Mouse (Mus musculus): Measurements from ENCODE around the gene Ostc.

Ostc gene

GRCm38 (mm10) chr3:130708967-130709924 is at the start of gene Ostc:
Ostc (minus strand) TSS chr3:130709444.
- peak; percentile 98 for DNase-seq (ENCODE audit: low spot score)

DNA sequence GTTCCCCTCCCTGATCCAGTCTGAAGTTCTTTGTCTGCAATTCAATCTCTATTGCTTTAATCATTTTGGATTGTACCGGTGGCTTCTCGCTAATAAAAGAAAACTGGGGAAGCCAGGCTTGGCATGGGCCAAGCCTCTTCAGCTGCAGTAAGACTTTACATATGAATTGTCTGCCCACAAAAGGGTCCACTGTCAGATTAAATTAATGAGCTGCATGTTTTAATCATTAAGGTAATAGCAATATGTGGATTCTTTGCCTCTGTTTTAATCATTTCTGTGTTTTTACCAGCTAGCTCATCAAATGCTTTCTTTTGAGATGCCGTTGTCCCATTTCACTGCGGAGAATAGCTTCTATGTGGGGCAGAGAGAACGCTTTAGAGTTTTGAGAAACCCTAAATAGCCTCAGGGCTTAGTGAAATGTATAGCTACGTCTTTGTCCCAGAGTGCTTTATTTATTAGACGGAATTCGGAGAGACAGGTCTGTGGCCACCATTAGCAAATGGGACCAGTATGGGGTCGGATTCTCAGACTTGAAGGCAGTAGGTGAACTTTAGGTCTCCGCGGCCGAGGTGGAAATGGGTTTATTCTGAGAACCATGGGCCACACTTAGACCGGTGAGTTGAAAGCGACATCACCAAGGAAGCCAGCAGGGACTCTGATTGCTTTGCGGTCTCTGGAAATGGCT is 49.1 kb upstream of the Ostc start:
- no peak for DNase-seq (ENCODE audit: low spot score)

GRCm38 (mm10) chr3:130757117-130757852 is 48.0 kb upstream of the Ostc start:
- DNase-seq (ENCODE audit: low spot score), result no peak

DNA sequence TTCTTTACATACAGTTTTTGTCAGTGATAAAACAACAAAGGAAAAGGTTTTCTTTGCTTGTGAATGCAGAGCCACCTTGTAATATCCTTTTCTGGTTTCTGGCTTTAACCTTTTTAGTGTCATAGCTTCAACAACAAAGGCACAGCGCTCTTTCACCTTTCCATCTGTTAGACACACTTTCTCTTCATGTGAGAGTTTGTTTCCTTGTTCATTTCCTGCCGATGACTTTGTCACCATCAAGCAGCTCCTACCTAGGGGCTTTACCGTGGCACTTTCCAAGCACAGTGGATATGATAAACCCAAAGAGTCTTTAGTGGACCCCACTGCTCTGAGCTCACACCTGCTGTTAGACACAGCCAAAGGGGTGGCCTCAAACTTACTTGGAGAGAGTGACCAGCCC is 40.0 kb upstream of the Ostc start:
- DNase-seq (ENCODE audit: low spot score), result no peak

DNA sequence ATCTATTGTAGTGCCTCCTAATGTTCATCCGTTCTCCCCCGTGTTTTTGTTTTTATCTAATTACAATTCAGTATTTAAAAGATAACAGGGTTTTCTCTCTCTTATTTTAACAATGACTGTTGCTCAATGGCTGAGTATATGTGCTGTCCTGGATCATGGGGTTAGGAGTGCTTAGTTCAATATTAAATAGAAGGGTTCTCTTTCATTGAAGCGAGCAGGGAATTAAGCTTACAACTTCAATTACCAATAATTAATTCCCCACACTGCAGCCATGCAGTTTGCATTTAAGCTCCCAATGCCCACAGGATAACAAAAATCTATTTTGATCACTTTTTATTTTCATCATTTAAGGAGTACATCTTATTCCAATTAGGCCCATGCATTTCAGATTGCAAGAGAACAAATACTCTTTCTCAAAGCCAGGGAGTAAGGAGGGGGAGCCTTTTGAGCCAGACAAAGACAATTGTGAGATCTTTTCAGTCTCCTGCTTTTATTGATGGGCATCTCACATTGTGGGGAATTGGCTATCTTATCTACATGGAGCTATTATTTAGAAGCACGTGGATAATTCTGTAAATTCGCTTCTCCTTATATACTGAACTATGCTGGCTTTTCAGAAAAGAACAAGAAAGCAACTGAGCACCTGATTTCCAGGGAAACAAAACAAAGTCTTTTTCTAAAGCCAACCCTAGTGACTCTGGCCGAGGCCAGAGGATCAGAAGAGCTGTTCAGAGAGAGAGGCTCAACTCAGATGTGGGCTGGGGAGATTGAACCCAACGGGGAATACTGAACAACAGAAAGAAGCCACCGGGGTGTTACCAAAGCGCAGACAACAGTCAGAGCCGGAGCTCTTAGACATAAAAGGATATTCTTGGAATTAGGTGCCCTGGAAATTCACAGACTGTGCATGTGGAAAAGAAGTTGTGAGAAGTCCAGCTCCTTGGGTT is 37.7 kb upstream of the Ostc start:
- DNase-seq (ENCODE audit: low spot score), result no peak

GRCm38 (mm10) chr3:130737652-130738361 is 28.6 kb upstream of the Ostc start:
- no peak for DNase-seq (ENCODE audit: low spot score)

DNA sequence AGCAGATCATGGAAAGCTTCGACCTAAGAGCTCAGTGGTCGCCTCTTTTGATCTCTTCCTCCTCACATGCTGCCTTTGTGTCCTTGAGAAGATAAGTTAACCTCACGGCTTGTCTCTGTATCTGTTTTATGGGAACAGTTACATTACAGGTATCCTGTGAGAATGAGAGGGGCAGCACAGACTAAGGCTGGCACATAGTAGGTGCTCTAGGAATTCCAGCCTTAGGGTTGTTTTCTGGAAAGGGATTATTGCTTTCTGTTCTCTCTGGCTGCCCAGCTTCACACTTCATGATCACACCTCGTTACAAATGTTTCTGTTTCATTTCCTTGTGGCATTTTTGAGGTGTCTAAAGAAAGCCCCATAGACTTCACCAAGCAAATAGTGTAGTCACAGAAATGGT is 27.5 kb upstream of the Ostc start:
- no peak for DNase-seq (ENCODE audit: low spot score)

DNA sequence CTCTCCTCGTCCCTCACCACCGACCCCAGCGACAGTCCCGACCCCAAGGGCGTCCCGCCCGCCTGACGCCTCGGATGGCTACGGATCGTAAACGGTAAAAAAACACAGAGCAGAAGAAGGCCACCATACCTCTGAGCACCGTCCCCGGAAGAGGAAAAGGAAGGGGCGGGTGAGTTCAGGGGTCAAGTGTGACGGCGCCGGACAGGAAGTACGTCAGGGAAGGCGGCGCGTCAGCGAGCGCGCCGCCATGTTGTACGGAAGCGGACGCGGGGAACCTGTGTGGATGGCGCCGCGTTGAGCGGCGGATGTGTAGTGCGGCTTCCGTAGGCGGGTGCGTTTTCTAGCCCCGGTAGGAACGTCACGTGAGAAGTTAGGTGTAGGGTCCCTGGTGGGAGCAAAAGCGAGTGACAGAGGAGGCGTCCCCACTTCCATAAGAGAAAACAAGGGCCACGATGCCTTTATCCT is 21.0 kb upstream of the Ostc start, which contains the start of gene Rpl34:
Gene Rpl34 (minus strand): TSS at position 210 of the 465 bp plus-strand sequence.
- peak; percentile 93 for DNase-seq (ENCODE audit: low spot score)

- DNase-seq (ENCODE audit: low spot score), result peak; percentile 69
Measured at GRCm38 (mm10) chr3:130729472-130730188, 20.4 kb upstream of the Ostc start.

- no peak for DNase-seq (ENCODE audit: low spot score)
Measured at GRCm38 (mm10) chr3:130727676-130728075, 18.4 kb upstream of the Ostc start.

DNA sequence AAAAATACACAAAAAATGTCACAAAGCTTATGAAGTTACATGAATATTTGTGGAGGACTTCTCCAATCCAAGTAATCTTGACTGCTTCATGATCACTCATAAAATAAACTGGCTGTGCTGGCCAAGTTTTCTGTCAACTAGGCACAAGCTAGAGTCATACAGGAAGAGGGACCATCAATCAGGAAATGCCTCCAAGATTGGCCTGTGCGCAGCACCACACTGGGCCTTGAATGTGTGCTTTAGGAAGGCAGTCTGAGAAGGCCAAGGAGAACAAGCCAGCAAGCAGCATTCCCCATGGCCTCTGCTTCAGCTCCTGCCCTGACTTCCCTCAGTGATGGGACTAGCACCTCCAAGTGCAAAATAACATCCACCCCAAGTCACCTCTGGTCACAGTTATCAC is 17.8 kb upstream of the Ostc start:
- no peak for DNase-seq (ENCODE audit: low spot score)

- DNase-seq (ENCODE audit: low spot score), result no peak
Measured at GRCm38 (mm10) chr3:130725718-130726117, 16.5 kb upstream of the Ostc start.

DNA sequence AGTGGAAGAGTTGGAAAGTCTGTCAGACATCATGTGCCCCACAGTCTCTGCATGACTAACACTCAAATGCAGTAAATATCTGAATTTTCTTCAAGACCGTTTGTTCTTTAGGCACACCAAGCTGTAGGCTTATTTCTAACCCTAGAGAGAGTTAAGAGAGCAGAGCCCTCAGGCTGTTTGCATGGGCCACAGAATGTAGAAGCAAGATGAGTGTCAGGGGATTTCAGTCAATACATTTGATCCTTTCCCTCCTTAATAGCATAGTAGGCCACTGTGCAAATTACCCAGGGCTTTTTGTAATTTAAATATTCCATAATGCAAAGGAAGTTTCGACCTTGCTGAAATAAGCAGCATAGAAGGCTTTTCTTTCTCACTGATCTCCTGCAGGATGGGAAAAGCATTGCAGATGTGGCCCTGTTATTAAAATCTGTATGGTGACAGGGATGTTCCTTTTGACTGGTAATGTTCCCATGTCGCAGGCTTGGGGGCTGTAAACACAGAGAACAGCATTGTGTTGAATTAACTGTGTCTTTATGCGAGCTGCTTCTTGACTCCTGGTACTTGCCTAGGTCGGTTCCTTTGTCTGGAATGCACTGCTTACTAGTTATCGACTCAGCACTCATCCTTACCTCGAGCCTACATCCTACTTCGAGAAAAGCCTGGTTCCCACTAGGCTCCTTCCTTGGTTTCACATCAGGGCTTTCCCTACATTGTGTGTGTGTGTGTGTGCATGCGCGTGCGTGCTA is 13.7 kb upstream of the Ostc start:
- DNase-seq (ENCODE audit: low spot score), result no peak

DNA sequence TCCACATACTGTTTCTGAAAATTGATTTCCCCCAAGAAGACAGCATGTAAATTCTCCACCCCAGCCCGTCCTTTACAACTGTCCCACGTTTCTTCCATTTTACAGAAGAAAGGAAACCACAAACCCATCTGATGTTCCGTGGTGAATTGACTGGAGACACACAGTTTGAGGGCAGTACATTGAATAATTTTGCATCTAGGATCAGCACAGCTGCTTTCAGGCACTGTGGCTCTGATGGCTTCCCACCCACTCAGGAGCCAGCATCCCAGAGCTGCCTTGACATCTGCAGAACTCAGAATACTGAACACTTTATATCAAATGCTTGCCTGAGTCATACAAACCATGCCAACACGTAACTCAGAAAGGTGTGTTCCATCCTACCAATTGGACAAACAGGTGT is 11.0 kb upstream of the Ostc start:
- DNase-seq (ENCODE audit: low spot score), result no peak

DNA sequence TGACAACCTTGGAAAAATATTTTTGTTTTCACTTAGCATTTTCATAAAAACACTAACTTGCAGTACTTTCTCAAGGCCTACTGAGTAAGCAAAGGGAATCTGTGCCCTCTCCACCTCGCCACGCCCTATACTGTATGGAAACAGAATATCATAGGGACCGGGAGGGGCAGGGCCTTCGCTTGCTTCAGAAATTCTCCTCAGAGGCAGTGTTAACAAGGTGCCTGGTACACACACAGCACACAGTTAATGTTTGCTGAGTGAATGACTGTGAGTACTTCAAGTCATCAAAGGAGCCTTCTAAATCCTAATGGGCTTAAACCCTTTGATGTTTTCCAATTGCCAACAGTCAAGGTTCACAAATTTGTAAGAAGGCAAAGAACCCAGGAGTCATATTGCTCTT is 9.6 kb upstream of the Ostc start:
- no peak for DNase-seq (ENCODE audit: low spot score)

DNA sequence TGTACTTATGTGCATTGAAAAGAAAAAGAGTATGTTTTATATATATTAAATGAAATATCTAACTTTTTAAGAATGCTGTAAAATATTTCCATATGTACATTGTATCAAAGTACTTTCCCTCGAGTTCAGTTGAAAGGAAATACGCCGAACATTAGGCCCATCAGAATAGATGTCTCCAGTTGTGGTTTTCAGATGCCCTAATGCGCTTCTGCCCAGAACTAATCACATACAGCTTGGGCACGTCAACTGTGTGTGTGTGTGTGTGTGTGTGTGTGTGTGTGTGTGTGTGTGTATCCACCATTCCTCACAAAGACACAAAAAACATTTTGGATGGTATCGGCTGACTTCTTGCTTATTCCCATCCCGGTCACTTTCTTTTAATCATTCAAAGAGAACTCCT is 7.3 kb upstream of the Ostc start:
- no peak for DNase-seq (ENCODE audit: low spot score)

- peak; percentile 82 for DNase-seq (ENCODE audit: low spot score)
Measured at GRCm38 (mm10) chr3:130714775-130715568, 5.7 kb upstream of the Ostc start.

GRCm38 (mm10) chr3:130712891-130713290 is 3.6 kb upstream of the Ostc start:
- DNase-seq (ENCODE audit: low spot score), result no peak
